Mouse (Mus musculus) cerebellum, adult 8-10 months (tissue): ENCODE data around the gene Rfxank.

Source experiments
- DNase-seq: peaks from one replicate; pipeline ENCODE4 v3.0.0; 2022

Rfxank gene

GRCm38 (mm10) chr8:70100241-70100640 is 38.7 kb downstream of the Rfxank start:
- DNase-seq, result no peak

- DNase-seq, result no peak
Observed at GRCm38 (mm10) chr8:70099276-70099675, 39.7 kb downstream of the Rfxank start.

- no peak for DNase-seq
Observed at GRCm38 (mm10) chr8:70092786-70093185, 46.2 kb downstream of the Rfxank start.

GRCm38 (mm10) chr8:70089296-70089960 is 49.5 kb downstream of the Rfxank start:
- no peak for DNase-seq

GRCm38 (mm10) chr8:70087836-70088650 is 50.9 kb downstream of the Rfxank start:
- DNase-seq, result peak; percentile 39

- DNase-seq, result no peak
Observed at GRCm38 (mm10) chr8:70087237-70087636, 51.7 kb downstream of the Rfxank start.

GRCm38 (mm10) chr8:70086151-70086550 is 52.8 kb downstream of the Rfxank start:
- no peak for DNase-seq

GRCm38 (mm10) chr8:70084191-70085065 is 54.5 kb downstream of the Rfxank start:
- DNase-seq, result peak; percentile 47

- peak; percentile 89 for DNase-seq
Observed at GRCm38 (mm10) chr8:70083285-70083684, 55.7 kb downstream of the Rfxank start, which contains the start of gene Hapln4. TSS of gene Hapln4 (plus strand) at chr8:70083457.

- no peak for DNase-seq
Observed at GRCm38 (mm10) chr8:70081976-70082375, 57.0 kb downstream of the Rfxank start.
